Mouse (Mus musculus) stomach, embryonic 16.5 days (tissue): ENCODE results near the gene Gpcpd1. TPM values are rescaled to one million over a fixed set of nuclear protein-coding genes. Genes with fewer than 3 reads are reported as not detected.

Experiments
- ATAC-seq: fragments of 200-750 bp; cut with Nextera tagmentation; 2 replicates; pipeline ENCODE4 v1.8.0; 2017; ENCODE audit warnings: moderate number of reproducible peaks, moderate TSS enrichment; ENCODE audit not compliant: insufficient read depth, low FRiP score
- H3K27ac ChIP-seq: fragments of 300-500 bp; sonication (generic); 2 replicates; pipeline ENCODE4 v1.5.1; 2014; ENCODE audit warnings: low read length
- H3K27me3 ChIP-seq: fragments of 300-500 bp; sonication (generic); 2 replicates; pipeline ENCODE4 v1.6.1; 2014; ENCODE audit warnings: low read length, control low read depth, mixed read lengths; ENCODE audit not compliant: control insufficient read depth, insufficient read depth
- H3K36me3 ChIP-seq: fragments of 300-500 bp; sonication (generic); 2 replicates; pipeline ENCODE4 v1.6.1; 2014; ENCODE audit warnings: low read length; ENCODE audit not compliant: control insufficient read depth, insufficient read depth
- H3K4me1 ChIP-seq: fragments of 300-500 bp; sonication (generic); 2 replicates; pipeline ENCODE4 v1.6.1; 2014; ENCODE audit warnings: low read length, control low read depth, mixed read lengths; ENCODE audit not compliant: control insufficient read depth, insufficient read depth
- H3K4me2 ChIP-seq: fragments of 300-500 bp; sonication (generic); 2 replicates; pipeline ENCODE4 v1.6.1; 2014; ENCODE audit warnings: low read depth, low read length, mixed read lengths
- H3K4me3 ChIP-seq: fragments of 300-500 bp; sonication (generic); replicated peaks from 2 replicates; pipeline ENCODE4 v1.5.1; 2014; ENCODE audit warnings: mild to moderate bottlenecking, low read length
- H3K9ac ChIP-seq: fragments of 300-500 bp; sonication (generic); 2 replicates; pipeline ENCODE4 v1.6.1; 2014; ENCODE audit warnings: low read length
- H3K9me3 ChIP-seq: fragments of 300-500 bp; sonication (generic); replicated peaks from 2 replicates; pipeline ENCODE4 v1.6.1; 2016; ENCODE audit warnings: low read length, control low read depth; ENCODE audit not compliant: control insufficient read depth
- WGBS: fragments of 180-500 bp; shearing (Covaris S2); extraction: QIAGEN DNeasy Blood & Tissue Kit; methylation state at CpG from one replicate; pipeline ENCODE4 v1.1.7; 2014; 5-methylcytosine and 5-hydroxymethylcytosine counted together
- polyA plus RNA-seq: library from polyadenylated mRNA; unstranded; fragments of >200 nt; fragmentation: Nextera tagmentation; extraction: Ambion mirVana; gene quantifications from 2 replicates; pipeline ENCODE4 v1.2.1, GENCODE M21; 2015

Gene Gpcpd1
- polyA plus RNA-seq, 1 experiment from 2014 or later: 30.3 TPM

DNA sequence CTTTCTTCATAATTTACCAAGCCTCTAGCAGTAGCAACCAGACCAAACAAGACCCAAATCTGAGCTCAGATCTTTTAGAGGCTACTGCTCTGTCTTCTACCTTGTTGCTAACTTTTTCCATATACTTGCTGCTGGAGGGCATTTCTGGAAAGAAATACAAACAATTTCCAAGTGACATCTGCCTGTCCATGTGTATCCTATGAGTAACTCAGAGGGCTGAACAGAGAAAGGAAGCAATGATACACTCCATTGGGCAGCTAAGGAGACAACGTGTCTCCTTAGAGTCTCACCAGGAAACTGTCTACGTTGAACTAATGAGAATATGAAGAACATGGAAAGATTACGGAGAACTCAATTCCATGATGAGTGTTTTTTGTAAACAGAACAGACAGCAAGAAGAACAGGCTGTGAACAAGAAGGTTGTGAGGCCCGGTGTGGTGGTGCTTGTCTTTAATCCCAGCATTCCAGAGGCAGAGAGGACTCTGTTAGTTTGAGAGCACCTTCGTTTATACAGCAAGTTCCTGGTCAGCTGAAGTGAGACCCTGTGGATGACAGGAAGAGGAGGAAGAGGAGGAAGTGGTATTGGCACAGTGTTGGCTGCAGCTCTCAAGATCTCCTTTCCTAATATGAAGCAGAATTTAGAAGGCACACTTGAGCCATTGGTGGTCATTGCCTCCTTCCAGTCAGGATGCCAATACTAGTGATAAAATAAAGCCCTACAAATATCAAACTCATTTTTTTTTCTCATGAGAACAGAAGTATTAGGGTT is 18.4 kb upstream of the Gpcpd1 start:
- Histone ChIP-seq H3K36me3 (no peaks in the 10 kb centered on the region), H3K27me3 (no peaks in the 10 kb centered on the region)
- WGBS: 59% methylated on average over 5 of the region's 5 CpGs

DNA sequence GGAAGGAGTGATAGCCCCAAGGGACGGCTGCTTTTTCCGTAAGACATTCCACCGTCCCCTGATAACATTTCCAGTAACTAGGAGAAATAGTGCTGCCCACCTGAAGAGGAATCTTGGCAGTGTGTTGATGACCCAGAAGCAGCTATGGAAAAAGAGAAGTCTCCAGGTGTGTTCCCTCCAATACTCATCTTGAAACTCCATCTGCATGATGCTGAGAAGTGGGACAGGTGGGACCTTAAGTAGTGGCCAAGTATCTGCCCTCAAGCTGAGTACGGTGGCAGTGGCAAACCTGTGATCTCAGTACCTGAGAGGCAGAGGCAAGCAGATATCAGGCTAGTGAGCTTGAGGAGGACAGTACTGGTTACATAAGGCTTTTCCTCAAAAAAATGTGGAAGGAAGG is 17.4 kb upstream of the Gpcpd1 start:
- Histone ChIP-seq H3K9me3 (no peaks in the 10 kb centered on the region), H3K4me1 (peaks cover 2% of the 10 kb centered on the region; the same call in 1 of the 2 replicates), H3K36me3 (no peaks in the 10 kb centered on the region), H3K4me2 (no peak overlapping the region), H3K4me3 (no peak overlapping the region), H3K27ac (no peak overlapping the region), H3K9ac (no peak overlapping the region), H3K27me3 (no peaks in the 10 kb centered on the region)
- no peak for ATAC-seq
- 85% methylated on average over 4 of the region's 4 CpGs for WGBS

More for the DNA sequence above, 18.4 kb upstream of the Gpcpd1 start:
- Histone ChIP-seq H3K9me3 (no peaks in the 10 kb centered on the region), H3K9ac (no peak overlapping the region), H3K27ac (no peak overlapping the region), H3K4me3 (no peak overlapping the region), H3K4me1 (peaks cover 2% of the 10 kb centered on the region; the same call in 1 of the 2 replicates), H3K4me2 (no peak overlapping the region)
- ATAC-seq: no peak

DNA sequence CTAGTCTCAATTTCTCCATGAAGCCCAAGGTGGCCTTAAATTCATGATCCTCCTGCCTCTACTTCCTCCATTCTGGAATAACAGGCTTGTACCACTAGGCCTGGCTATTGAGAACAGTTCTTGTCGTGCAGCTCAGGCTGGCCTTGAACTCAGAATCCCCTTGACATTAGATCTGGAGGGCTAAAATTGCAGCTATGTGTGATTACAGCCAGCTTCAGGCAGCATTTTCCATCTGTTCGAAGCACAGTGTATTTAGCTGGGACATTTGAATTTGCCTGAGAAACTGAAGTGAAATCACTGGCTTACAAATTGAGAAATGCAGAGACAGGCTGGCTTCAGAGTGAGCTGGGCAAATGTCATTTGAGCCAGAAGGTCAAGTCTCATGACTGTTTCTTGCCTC is 16.2 kb upstream of the Gpcpd1 start:
- Histone ChIP-seq H3K4me1 (peaks cover 2% of the 10 kb centered on the region; the same call in 1 of the 2 replicates), H3K4me3 (no peak overlapping the region), H3K27ac (no peak overlapping the region), H3K36me3 (no peaks in the 10 kb centered on the region), H3K9ac (no peak overlapping the region), H3K27me3 (no peaks in the 10 kb centered on the region), H3K9me3 (no peaks in the 10 kb centered on the region), H3K4me2 (no peak overlapping the region)
- ATAC-seq: no peak
- WGBS: 70% methylated on average over 2 of the region's 2 CpGs

DNA sequence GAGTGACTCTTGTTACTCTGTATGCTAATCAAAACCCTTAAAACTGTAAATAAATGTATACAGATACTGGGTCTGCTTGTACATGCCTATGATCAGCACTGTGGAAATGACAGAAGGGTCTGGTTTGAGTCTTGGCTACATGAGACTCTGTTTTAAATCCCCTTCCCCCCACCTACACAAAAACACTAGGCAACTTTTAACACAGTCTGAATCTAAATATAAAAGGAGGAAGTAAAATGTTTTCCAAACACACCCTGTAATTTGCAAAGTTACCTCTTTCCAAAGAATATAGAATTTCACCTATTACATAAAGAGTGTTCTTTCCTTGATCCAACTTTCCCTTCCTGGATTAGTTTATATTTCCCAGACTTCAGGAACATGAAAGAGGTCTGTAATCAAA is 14.2 kb upstream of the Gpcpd1 start:
- Histone ChIP-seq H3K27me3 (no peaks in the 10 kb centered on the region), H3K9me3 (no peaks in the 10 kb centered on the region), H3K27ac (no peak overlapping the region; the same call in 1 of the 2 replicates), H3K4me2 (no peak overlapping the region), H3K4me3 (no peak overlapping the region), H3K4me1 (peaks cover 2% of the 10 kb centered on the region; the same call in 1 of the 2 replicates), H3K9ac (no peak overlapping the region), H3K36me3 (no peaks in the 10 kb centered on the region)
- no peak for ATAC-seq

DNA sequence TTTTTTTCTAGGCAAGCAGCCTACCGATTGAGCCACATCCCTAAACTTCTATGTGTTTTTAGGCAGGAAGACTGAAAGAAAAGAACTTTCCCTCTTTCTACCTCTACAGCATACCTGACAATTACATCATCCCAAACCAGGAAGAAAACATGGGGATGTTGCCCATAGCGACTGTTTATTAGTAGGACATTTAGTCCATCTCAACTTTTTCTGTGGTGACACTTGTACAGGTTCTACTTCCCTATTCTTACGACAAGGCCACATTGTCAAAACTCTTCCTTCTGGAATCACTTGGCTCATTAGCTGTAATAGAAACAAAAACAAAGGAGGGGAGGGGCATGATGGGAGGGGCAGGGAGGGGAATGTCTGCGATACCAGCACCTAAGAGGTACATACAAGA is 12.6 kb upstream of the Gpcpd1 start:
- no peaks in the 10 kb centered on the region for H3K36me3 ChIP-seq
- no peak for ATAC-seq
- no peaks in the 10 kb centered on the region for H3K9me3 ChIP-seq
- H3K4me1 ChIP-seq: peaks cover 2% of the 10 kb centered on the region; the same call in 1 of the 2 replicates
- H3K27ac ChIP-seq: no peak overlapping the region
- no peaks in the 10 kb centered on the region for H3K27me3 ChIP-seq
- H3K4me3 ChIP-seq: no peak overlapping the region
- WGBS: 80% methylated on average over 4 of the region's 4 CpGs
- no peak overlapping the region for H3K9ac ChIP-seq
- no peak overlapping the region for H3K4me2 ChIP-seq

DNA sequence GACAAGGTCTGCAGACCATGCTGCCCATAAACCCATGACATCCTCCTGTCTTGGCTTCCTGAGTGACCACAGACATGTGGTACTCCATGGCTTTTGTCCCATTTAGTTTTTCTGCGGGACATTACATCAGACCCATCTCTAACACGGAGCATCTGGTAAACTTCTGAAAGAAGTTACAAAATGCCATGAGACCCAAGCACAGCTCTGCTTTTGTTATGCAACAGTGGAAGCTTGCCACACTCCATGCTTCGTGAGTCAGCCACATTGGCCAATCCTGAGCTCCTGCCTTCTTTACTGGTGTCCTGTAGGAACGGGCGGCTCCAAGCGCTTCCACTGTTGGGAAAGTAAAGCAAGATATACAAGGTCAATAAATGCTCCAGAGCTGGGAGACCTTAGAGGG is 11.6 kb upstream of the Gpcpd1 start:
- Histone ChIP-seq H3K4me3 (no peak overlapping the region), H3K27ac (no peak overlapping the region), H3K4me1 (peaks cover 2% of the 10 kb centered on the region; the same call in 1 of the 2 replicates), H3K4me2 (no peak overlapping the region), H3K9ac (no peak overlapping the region), H3K36me3 (no peaks in the 10 kb centered on the region), H3K9me3 (no peaks in the 10 kb centered on the region), H3K27me3 (no peaks in the 10 kb centered on the region)
- WGBS: 83% methylated on average over 6 of the region's 6 CpGs
- ATAC-seq: no peak

DNA sequence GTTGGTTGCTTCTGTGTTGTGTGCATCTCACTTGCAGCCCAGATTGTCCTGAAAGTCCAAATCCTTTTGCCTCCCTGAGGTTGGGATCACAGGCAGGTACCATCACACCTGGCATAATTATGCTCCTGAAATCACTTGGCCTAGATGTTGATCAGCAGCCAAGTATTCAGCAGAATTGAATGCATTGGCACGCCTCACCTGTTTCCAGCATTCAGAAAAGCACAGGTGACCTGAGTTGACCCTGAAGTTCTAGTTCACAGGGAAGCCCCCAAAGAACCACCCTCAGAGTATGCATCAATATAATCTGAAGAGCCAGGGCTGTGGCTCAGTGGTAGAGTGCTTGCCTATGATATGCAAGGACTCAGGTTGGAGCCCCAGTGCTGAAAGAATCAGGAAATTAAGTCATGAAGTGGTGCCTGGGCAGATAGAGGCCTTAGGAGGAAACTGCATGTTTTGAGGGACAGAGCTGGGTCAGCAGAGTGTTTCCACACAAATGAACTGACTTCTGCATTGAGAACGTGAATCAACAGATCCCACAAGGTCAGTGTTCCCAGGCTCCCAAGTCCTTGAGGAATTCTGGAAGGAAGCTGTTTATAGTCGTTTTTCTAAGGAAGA is 10.4 kb upstream of the Gpcpd1 start:
- Histone ChIP-seq H3K27me3 (no peaks in the 10 kb centered on the region), H3K9me3 (no peaks in the 10 kb centered on the region), H3K27ac (no peak overlapping the region), H3K9ac (no peak overlapping the region), H3K4me3 (no peak overlapping the region), H3K4me1 (peaks cover 2% of the 10 kb centered on the region; the same call in 1 of the 2 replicates), H3K36me3 (no peaks in the 10 kb centered on the region), H3K4me2 (no peak overlapping the region)
- ATAC-seq: no peak
- WGBS: 64% methylated on average over 3 of the region's 3 CpGs

DNA sequence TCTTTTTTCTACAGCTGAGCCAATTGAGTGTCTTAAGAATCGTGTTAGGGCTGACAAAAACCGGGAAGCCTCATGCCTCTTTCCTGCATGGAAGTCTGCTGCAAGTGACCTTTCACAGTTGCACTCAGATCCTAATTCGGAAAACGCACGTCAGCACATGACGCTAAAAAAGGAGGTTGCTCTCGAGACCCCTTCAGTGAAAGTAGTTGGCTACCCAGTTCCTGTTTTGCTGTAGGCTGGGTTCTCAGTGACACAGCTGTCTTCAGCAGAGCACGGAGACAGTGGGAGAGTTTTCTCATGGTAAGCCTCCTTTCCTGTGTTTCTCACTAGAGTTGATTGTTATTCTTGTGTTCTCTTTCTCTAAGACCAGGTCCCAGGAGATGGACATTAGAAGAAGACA is 9.7 kb upstream of the Gpcpd1 start:
- H3K4me2 ChIP-seq: no peak overlapping the region
- ATAC-seq: no peak
- H3K9me3 ChIP-seq: no peaks in the 10 kb centered on the region
- peaks cover 2% of the 10 kb centered on the region; the same call in 1 of the 2 replicates for H3K4me1 ChIP-seq
- no peaks in the 10 kb centered on the region for H3K27me3 ChIP-seq
- no peak overlapping the region for H3K4me3 ChIP-seq
- no peak overlapping the region for H3K27ac ChIP-seq
- H3K36me3 ChIP-seq: no peaks in the 10 kb centered on the region
- 63% methylated on average over 8 of the region's 8 CpGs for WGBS
- H3K9ac ChIP-seq: no peak overlapping the region

DNA sequence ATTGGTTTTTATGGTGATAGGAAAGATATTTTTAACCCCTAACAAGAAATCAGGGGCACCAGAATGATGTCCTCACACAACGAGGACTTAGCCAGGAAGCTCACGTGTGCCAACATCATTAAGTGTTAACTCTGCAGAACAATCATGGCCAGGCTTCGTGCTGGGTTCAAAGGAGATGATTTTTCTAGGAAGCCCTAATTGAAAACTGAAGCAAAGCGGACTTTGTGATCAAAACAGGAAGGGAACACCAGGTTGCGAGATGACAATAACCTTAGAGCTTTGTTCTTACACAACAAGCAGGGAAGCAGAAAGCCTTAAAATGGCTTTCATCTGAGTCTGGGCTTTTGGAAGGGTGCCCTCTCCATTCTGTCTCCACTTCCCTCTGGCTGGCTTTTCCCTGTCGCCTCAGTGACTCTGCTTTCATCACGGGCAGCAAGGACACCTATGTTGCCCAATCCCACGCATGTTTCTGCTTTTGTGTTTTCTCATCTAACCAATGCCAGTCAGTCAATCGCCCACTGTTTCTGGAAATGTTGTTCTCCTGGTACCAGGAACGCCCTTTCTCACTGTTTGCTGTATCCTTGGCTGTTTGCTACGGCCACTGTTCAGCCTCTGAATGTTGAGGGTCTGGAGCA is 8.2 kb upstream of the Gpcpd1 start:
- Histone ChIP-seq H3K9me3 (no peaks in the 10 kb centered on the region), H3K36me3 (no peaks in the 10 kb centered on the region), H3K27me3 (no peaks in the 10 kb centered on the region), H3K27ac (no peak overlapping the region), H3K9ac (no peak overlapping the region), H3K4me2 (no peak overlapping the region), H3K4me3 (no peak overlapping the region), H3K4me1 (no peaks in the 10 kb centered on the region)
- 79% methylated on average over 11 of the region's 11 CpGs for WGBS
- no peak for ATAC-seq
